Mouse (Mus musculus) layer of hippocampus, adult 6 months (tissue): ENCODE data around the gene Sez6l. TPM values are rescaled to one million over a fixed set of nuclear protein-coding genes. Genes with fewer than 3 reads are reported as not detected.

Experiments used
- long read RNA-seq, 2 experiments: library from polyadenylated mRNA; unstranded; transcript quantifications; one replicate each; pipeline ENCODE4 v2.0.0; 2019 to 2020
- polyA plus RNA-seq: library from polyadenylated mRNA; unstranded; fragments of <200 nt; fragmentation: Nextera tagmentation; gene quantifications from 2 replicates; pipeline ENCODE4 v1.2.3, GENCODE M21; 2021

Sez6l gene
- 53.2 and 60.6 TPM in 2 replicates for polyA plus RNA-seq
- long read RNA-seq, experiment 1, full-length matches to known transcripts = 8 of 68 reads
- long read RNA-seq, experiment 1, partial matches to known transcripts = 14 of 68 reads
- long read RNA-seq, experiment 1, other reads (novel, unspliced or antisense) = 46 of 68 reads
- long read RNA-seq, experiment 2, full-length matches to known transcripts = 43 of 235 reads
- long read RNA-seq, experiment 2, partial matches to known transcripts = 68 of 235 reads
- long read RNA-seq, experiment 2, other reads (novel, unspliced or antisense) = 124 of 235 reads

GRCm38 (mm10) chr5:112576993-112577670 lies at the start of gene Sez6l:
Gene Sez6l, minus strand, starts transcription at chr5:112577185.

GRCm38 (mm10) chr5:112448747-112449440 lies 128.1 kb downstream of the Sez6l start, which contains the start of gene Gm6588:
Gene Gm6588, plus strand, starts transcription at chr5:112449426.

GRCm38 (mm10) chr5:112394779-112395443 lies 182.1 kb downstream of the Sez6l start, which contains the start of gene Asphd2:
Gene Asphd2, minus strand, starts transcription at chr5:112394866.

Other genes with a start within 250 kb of the Sez6l start
- 2.7 and 4.6 TPM in 2 replicates for gene Srrd, start 234.1 kb downstream of the Sez6l start, polyA plus RNA-seq
- gene Hps4, start 234.1 kb downstream of the Sez6l start, polyA plus RNA-seq = 10.8 and 11.7 TPM in 2 replicates
- gene Gm6583, start 221.2 kb downstream of the Sez6l start, polyA plus RNA-seq = not detected in 2 replicates
- 49.7 and 57.4 TPM in 2 replicates for gene Asphd2, start 182.3 kb downstream of the Sez6l start, polyA plus RNA-seq
- gene Gm6588, start 127.8 kb downstream of the Sez6l start, polyA plus RNA-seq = not detected in 2 replicates